ENCODE assay signal across 21 mouse cellular contexts in genomic region chr13:28442250-28442649, GRCm38 (mm10).
"Had no signal": no experiment of that assay in that cellular context is flagged by ENCODE, and none has a peak within 500 bp of the region (broad histone marks: within the 10 kb centered on the region; RNA-seq: fewer than 3 reads in every experiment).

No protein-coding gene starts in this region.

- H3K27me3 ChIP-seq: lung, embryonic 15.5 days; midbrain, embryonic 12.5 days; neural tube, embryonic 13.5 days; neural tube, embryonic 15.5 days had no signal

- H3K9me3 ChIP-seq: midbrain, embryonic 10.5 days had no signal

- H3K4me2 ChIP-seq: lung, embryonic 15.5 days; midbrain, embryonic 12.5 days; neural tube, embryonic 13.5 days; neural tube, embryonic 15.5 days had no signal

- H3K4me3 ChIP-seq: lung, embryonic 15.5 days; midbrain, embryonic 10.5 days; midbrain, embryonic 12.5 days; myocyte; neural tube, embryonic 13.5 days; neural tube, embryonic 15.5 days had no signal

- ATAC-seq: lung, postnatal 0 days; midbrain, embryonic 16.5 days had no signal

- H3K36me3 ChIP-seq: lung, embryonic 15.5 days; neural tube, embryonic 15.5 days had no signal

- H3K27ac ChIP-seq: lung, embryonic 15.5 days; macrophage; midbrain, embryonic 10.5 days; midbrain, embryonic 12.5 days; neural tube, embryonic 13.5 days; neural tube, embryonic 15.5 days had no signal

- H3K9ac ChIP-seq: lung, embryonic 15.5 days; midbrain, embryonic 12.5 days; neural tube, embryonic 13.5 days; neural tube, embryonic 15.5 days had no signal

- H3K4me1 ChIP-seq: lung, embryonic 15.5 days; midbrain, embryonic 10.5 days; midbrain, embryonic 12.5 days; neural tube, embryonic 13.5 days; neural tube, embryonic 15.5 days had no signal

- DNase-seq: lung, adult 2 months; lung, postnatal 14 days; lung, postnatal 36 days; midbrain, embryonic 14.5 days; retina, postnatal 1 day; right cerebral cortex, adult 18-20 months; right cerebral cortex, postnatal 25 days; right cerebral cortex, postnatal 4 days; spleen, adult 18-20 months; thymus, adult 18-20 months; thymus, postnatal 14 days; thymus, postnatal 36 days had no signal
